Mouse (Mus musculus): Measurements from ENCODE around the gene Olfr890. TPM values are rescaled to one million over a fixed set of nuclear protein-coding genes. Genes with fewer than 3 reads are reported as not detected.
"Not testable (repeated sequence)": the region's sequence is repeated elsewhere in the genome, so short reads cannot be mapped to it uniquely, and the experiment has no call there.

Olfr890 gene
- not detected in 2 replicates for total RNA-seq (2021)
- long read RNA-seq, experiment 1: 0 reads
- long read RNA-seq, experiment 2: 0 reads

- no peak for DNase-seq
Observed at GRCm38 (mm10) chr9:38142217-38142616, at the start of gene Olfr890. Gene Olfr890, plus strand, starts transcription at chr9:38142517.

DNA sequence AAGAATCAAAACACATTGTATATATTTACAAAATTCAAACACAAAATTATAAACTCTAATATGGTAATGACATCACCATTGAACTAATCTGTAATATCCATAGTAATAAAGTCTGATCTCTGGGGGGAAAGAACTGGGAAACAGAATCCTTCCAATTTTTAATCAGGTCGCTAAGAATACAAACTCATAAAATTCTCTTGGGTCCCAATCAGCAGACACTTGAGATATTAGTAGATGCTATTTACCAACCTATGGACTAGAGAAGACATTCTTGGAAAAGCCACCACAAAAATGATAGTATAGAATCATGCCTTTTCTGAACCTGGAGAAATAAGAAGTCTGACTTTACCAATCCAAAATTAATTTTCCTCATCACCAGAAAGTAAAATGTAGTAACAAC lies 34.5 kb upstream of the Olfr890 start, which contains the start of gene Olfr888:
Olfr888 (plus strand) TSS at position 301 of the 400 bp plus-strand sequence.
- no peak for DNase-seq

DNA sequence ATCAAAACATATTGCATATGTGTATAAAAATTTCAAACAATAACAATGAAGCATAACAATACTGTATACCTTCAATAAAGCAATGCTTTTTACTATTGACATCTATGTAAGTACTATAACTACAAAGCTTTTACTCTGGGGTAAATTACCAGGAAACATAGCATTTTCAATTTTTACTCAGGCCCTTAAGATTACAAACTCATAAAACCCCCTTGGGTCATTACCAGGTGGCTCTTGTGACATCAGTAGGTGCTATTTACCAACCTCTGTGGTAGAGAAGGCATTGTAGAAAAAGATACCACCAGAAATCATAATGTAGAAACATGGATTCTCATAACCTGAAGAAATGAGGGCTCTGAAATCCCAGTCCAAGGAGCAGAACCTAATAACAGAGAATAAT lies 27.4 kb upstream of the Olfr890 start, which contains the start of gene Olfr889:
Olfr889 (plus strand) TSS at position 301 of the 400 bp plus-strand sequence.
- no peak for DNase-seq

GRCm38 (mm10) chr9:38168341-38168740 lies 26.0 kb downstream of the Olfr890 start:
- DNase-seq: not testable (repeated sequence)

DNA sequence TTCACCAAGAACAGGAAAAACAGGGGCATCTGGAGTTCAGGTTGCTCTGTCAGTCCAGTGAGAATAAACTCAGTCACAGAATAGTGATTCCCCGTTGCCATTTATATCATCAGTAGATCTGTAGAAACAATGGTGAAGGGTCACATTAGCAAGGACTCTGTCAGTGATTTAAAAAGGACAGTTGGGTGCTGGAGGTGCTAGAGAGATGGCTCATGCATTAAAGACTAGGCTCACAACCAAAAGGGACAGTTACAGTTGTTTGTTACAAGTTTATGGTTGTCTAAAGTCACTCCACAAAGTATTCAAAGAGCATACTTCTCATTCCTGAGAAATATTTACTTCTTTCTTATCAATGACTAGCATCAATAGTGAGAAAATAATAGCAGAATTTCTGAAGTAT lies 38.4 kb downstream of the Olfr890 start, which contains the start of gene Olfr891:
Olfr891 (minus strand) TSS at position 101 of the 400 bp plus-strand sequence.
- DNase-seq: no peak

Other genes with a start within 250 kb of the Olfr890 start
- not detected in 2 replicates for gene Olfr145, start 245.8 kb upstream of the Olfr890 start, total RNA-seq (2021)
- gene Olfr878, start 224.7 kb upstream of the Olfr890 start, total RNA-seq (2021): not detected in 2 replicates
- gene Olfr881, start 150.7 kb upstream of the Olfr890 start, total RNA-seq (2021): not detected in 2 replicates
- gene Olfr883, start 116.7 kb upstream of the Olfr890 start, total RNA-seq (2021): not detected in 2 replicates
- gene Olfr884, start 96.0 kb upstream of the Olfr890 start, total RNA-seq (2021): not detected in 2 replicates
- gene Olfr885, start 81.2 kb upstream of the Olfr890 start, total RNA-seq (2021): not detected in 2 replicates
- not detected in 2 replicates for gene Olfr887, start 58.4 kb upstream of the Olfr890 start, total RNA-seq (2021)
- gene Olfr888, start 34.4 kb upstream of the Olfr890 start, total RNA-seq (2021): not detected in 2 replicates
- gene Olfr889, start 27.3 kb upstream of the Olfr890 start, total RNA-seq (2021): 0.11 and 0.19 TPM in 2 replicates
- not detected in 2 replicates for gene Olfr891, start 38.3 kb downstream of the Olfr890 start, total RNA-seq (2021)
- not detected in 2 replicates for gene Olfr893, start 65.8 kb downstream of the Olfr890 start, total RNA-seq (2021)
- not detected in 2 replicates for gene Olfr894, start 75.5 kb downstream of the Olfr890 start, total RNA-seq (2021)
- not detected in 2 replicates for gene Olfr143, start 110.3 kb downstream of the Olfr890 start, total RNA-seq (2021)
- gene Olfr895, start 125.3 kb downstream of the Olfr890 start, total RNA-seq (2021): not detected in 2 replicates
- gene Olfr896-ps1, start 148.6 kb downstream of the Olfr890 start, total RNA-seq (2021): not detected in 2 replicates
- gene Olfr25, start 186.5 kb downstream of the Olfr890 start, total RNA-seq (2021): not detected in 2 replicates
- not detected in 2 replicates for gene Olfr898, start 205.9 kb downstream of the Olfr890 start, total RNA-seq (2021)
- not detected in 2 replicates for gene Olfr250, start 224.4 kb downstream of the Olfr890 start, total RNA-seq (2021)
- not detected in 2 replicates for gene Olfr251, start 234.6 kb downstream of the Olfr890 start, total RNA-seq (2021)

All from adrenal gland, postnatal 14 days (tissue).